Mouse (Mus musculus) forebrain, embryonic 11.5 days (tissue): ENCODE measurements at regions not wholly inside any gene's neighbourhood (a gene's known extent, or its start where the extent isn't known, plus 50 kb on each side); places are given as distances from the start of the nearest gene placed in this dataset.

ENCODE experiments used
- ATAC-seq: fragments of 200-750 bp; cut with Nextera tagmentation; replicated peaks from 2 replicates; pipeline ENCODE4 v1.8.0; 2017; ENCODE audit warnings: moderate TSS enrichment; ENCODE audit not compliant: low FRiP score
- DNase-seq: peaks from one replicate; pipeline ENCODE4 v3.0.0-alpha.2; 2017; ENCODE audit warnings: low spot score
- H3K27ac ChIP-seq: fragments of 300-500 bp; sonication (generic); 2 replicates; pipeline ENCODE4 v1.5.1; 2014; ENCODE audit warnings: low read depth, low read length
- H3K27me3 ChIP-seq: fragments of 300-500 bp; sonication (generic); 2 replicates; pipeline ENCODE4 v1.6.1; 2014; ENCODE audit warnings: mild to moderate bottlenecking, low read length, mixed read lengths; ENCODE audit not compliant: control insufficient read depth, insufficient read depth
- H3K36me3 ChIP-seq: fragments of 300-500 bp; sonication (generic); 2 replicates; pipeline ENCODE4 v1.6.1; 2014; ENCODE audit warnings: mild to moderate bottlenecking, low read length, moderate library complexity, mixed read lengths; ENCODE audit not compliant: control insufficient read depth, insufficient read depth
- H3K4me1 ChIP-seq: fragments of 300-500 bp; sonication (generic); replicated peaks from 2 replicates; pipeline ENCODE4 v1.6.1; 2014; ENCODE audit warnings: low read length, mixed read lengths; ENCODE audit not compliant: control insufficient read depth, insufficient read depth
- H3K4me2 ChIP-seq: fragments of 300-500 bp; sonication (generic); 2 replicates; pipeline ENCODE4 v1.6.1; 2014; ENCODE audit warnings: low read depth, mild to moderate bottlenecking, low read length, moderate library complexity, mixed read lengths; ENCODE audit not compliant: severe bottlenecking
- H3K4me3 ChIP-seq: fragments of 300-500 bp; sonication (generic); 2 replicates; pipeline ENCODE4 v1.5.1; 2014; ENCODE audit warnings: low read depth, low read length
- H3K9ac ChIP-seq: fragments of 300-500 bp; sonication (generic); 2 replicates; pipeline ENCODE4 v1.6.1; 2014; ENCODE audit warnings: low read length
- H3K9me3 ChIP-seq: fragments of 300-500 bp; sonication (generic); 2 replicates; pipeline ENCODE4 v1.6.1; 2016; ENCODE audit warnings: low read length, mixed read lengths; ENCODE audit not compliant: control insufficient read depth
- WGBS: fragments of 180-500 bp; shearing (Covaris S2); extraction: QIAGEN DNeasy Blood & Tissue Kit; methylation state at CpG from one replicate; pipeline ENCODE4 v1.1.7; 2014; 5-methylcytosine and 5-hydroxymethylcytosine counted together

GRCm38 (mm10) chr3:121902246-121902645 lies 50.1 kb upstream of the Arhgap29 start:
- no peak overlapping the region for H3K27ac ChIP-seq
- WGBS = 90% methylated on average over 15 of the region's 15 CpGs

GRCm38 (mm10) chr3:121900429-121900844 lies 51.9 kb upstream of the Arhgap29 start:
- WGBS = 88% methylated on average over 8 of the region's 8 CpGs
- no peak overlapping the region for H3K9ac ChIP-seq
- no peak overlapping the region for H3K4me2 ChIP-seq
- H3K27ac ChIP-seq = no peak overlapping the region
- DNase-seq (no peak), ATAC-seq (no peak)
- H3K9me3 ChIP-seq = no peaks in the 10 kb centered on the region
- H3K36me3 ChIP-seq = no peaks in the 10 kb centered on the region
- no peaks in the 10 kb centered on the region for H3K4me1 ChIP-seq
- H3K27me3 ChIP-seq = no peaks in the 10 kb centered on the region
- H3K4me3 ChIP-seq = no peak overlapping the region

More at GRCm38 (mm10) chr3:121902246-121902645, 50.1 kb upstream of the Arhgap29 start:
- no peaks in the 10 kb centered on the region for H3K36me3 ChIP-seq
- H3K9ac ChIP-seq = no peak overlapping the region
- H3K4me1 ChIP-seq = no peaks in the 10 kb centered on the region
- no peaks in the 10 kb centered on the region for H3K27me3 ChIP-seq
- no peak overlapping the region for H3K4me3 ChIP-seq
- no peaks in the 10 kb centered on the region for H3K9me3 ChIP-seq
- DNase-seq (no peak), ATAC-seq (no peak)
- no peak overlapping the region for H3K4me2 ChIP-seq

DNA sequence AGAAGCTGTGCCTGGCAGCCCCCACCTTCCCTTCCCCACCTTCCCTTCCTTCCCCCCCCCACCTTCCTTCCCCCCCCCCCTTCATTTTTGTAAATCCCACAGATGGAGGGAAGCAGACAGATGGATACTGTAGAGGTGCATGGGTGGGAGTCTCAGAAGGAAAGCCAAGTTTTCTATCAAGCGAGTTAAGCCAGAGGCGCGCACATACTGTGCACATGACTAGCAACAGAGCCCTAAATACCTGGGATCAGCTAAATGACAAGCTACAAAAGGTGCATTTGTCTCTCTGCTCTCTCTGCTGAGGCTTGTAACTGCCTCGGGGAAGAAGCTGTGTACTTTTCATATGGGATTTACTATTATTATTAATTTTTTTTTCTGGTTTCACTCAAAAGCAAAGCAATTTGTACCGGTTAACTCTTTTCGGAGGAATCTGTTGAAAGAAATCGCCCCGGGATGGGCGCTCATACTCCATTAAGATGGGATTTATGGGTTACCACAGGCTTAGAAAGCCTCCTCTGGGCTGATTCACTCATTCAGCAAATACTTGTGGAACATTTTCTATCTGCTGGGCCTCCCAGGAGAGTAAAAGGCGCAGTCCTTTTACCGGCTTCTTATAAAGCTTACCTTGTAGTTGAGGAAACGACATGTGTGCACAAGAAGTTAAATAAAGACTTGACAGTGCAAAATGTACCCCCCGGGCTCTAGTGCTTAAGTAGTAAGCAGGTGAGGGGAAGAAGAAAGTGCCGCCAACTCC lies 54.3 kb upstream of the Arhgap29 start:
- Histone ChIP-seq H3K9me3 (no peaks in the 10 kb centered on the region), H3K27ac (no peak overlapping the region), H3K27me3 (no peaks in the 10 kb centered on the region), H3K4me3 (no peak overlapping the region), H3K36me3 (no peaks in the 10 kb centered on the region), H3K4me1 (no peaks in the 10 kb centered on the region), H3K9ac (no peak overlapping the region), H3K4me2 (no peak overlapping the region)
- ATAC-seq = no peak
- DNase-seq = no peak
- 87% methylated on average over 14 of the region's 14 CpGs for WGBS

DNA sequence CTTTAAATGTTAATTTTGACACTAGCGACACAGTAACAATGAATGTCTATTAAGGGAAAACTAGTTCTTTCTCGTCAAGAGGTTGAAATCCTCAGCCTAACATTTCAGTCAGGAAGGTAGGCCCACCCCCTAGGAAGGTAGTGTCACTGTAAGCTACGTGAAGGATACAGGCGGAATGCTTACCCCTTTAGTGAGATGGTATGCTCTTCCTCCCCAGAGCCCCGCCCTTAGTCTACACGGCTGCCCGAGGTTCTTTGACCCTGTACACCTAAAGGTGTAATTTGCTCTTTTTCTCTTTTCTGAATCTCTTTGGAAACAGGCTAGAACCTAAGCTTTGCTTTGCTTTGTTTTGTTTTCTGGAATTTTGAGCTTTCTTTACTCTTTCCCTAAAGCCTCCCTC lies 58.7 kb upstream of the Arhgap29 start:
- H3K9ac ChIP-seq = no peak overlapping the region
- no peak for ATAC-seq
- H3K27me3 ChIP-seq = no peaks in the 10 kb centered on the region
- no peak overlapping the region for H3K27ac ChIP-seq
- 78% methylated on average over 7 of the region's 7 CpGs for WGBS
- H3K9me3 ChIP-seq = no peaks in the 10 kb centered on the region
- no peaks in the 10 kb centered on the region for H3K4me1 ChIP-seq
- H3K36me3 ChIP-seq = no peaks in the 10 kb centered on the region
- DNase-seq = no peak
- H3K4me2 ChIP-seq = no peak overlapping the region
- no peak overlapping the region for H3K4me3 ChIP-seq

- DNase-seq (no peak), ATAC-seq (no peak)
- no peak overlapping the region for H3K9ac ChIP-seq
- no peak overlapping the region for H3K4me3 ChIP-seq
- H3K4me2 ChIP-seq = no peak overlapping the region
- no peak overlapping the region for H3K27ac ChIP-seq
- no peaks in the 10 kb centered on the region for H3K27me3 ChIP-seq
- no peaks in the 10 kb centered on the region for H3K9me3 ChIP-seq
- H3K36me3 ChIP-seq = no peaks in the 10 kb centered on the region
- WGBS = 89% methylated on average over 3 of the region's 3 CpGs
- no peaks in the 10 kb centered on the region for H3K4me1 ChIP-seq
Measured at GRCm38 (mm10) chr3:121892675-121893074, 59.7 kb upstream of the Arhgap29 start.

DNA sequence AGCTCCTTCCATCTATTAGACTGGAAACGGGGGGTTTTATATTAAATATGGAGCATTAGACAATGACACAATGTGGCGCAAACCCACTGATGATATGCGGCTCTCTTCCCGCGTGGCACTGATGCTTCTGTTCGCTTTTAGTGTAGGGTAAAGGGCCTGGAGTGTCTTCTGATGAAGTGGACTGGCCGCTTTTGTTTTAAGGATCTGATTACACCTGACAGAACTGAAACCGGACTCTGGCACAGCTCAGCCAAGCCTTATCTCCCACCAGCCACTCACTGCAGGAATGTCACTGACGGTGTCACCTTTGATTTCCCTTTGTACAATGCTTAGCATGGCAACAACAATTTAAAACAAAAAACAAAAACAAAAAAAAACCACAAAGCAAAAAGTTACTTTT lies 61.0 kb upstream of the Arhgap29 start:
- no peak overlapping the region for H3K4me2 ChIP-seq
- H3K36me3 ChIP-seq = no peaks in the 10 kb centered on the region
- no peak for ATAC-seq
- no peak overlapping the region for H3K9ac ChIP-seq
- peaks cover 5% of the 10 kb centered on the region; the same call in 1 of the 2 replicates for H3K27me3 ChIP-seq
- no peak for DNase-seq
- no peak overlapping the region for H3K4me3 ChIP-seq
- no peak overlapping the region for H3K27ac ChIP-seq
- H3K9me3 ChIP-seq = no peaks in the 10 kb centered on the region; the same call in 1 of the 2 replicates
- H3K4me1 ChIP-seq = no peaks in the 10 kb centered on the region
- 57% methylated on average over 9 of the region's 9 CpGs for WGBS

GRCm38 (mm10) chr3:121890563-121890962 lies 61.8 kb upstream of the Arhgap29 start:
- ATAC-seq (no peak), DNase-seq (no peak)
- no peaks in the 10 kb centered on the region; the same call in 1 of the 2 replicates for H3K9me3 ChIP-seq
- no peaks in the 10 kb centered on the region for H3K36me3 ChIP-seq
- peaks cover 11% of the 10 kb centered on the region; the same call in 1 of the 2 replicates for H3K27me3 ChIP-seq
- 38% methylated on average over 5 of the region's 5 CpGs for WGBS
- no peak overlapping the region for H3K27ac ChIP-seq
- no peaks in the 10 kb centered on the region for H3K4me1 ChIP-seq
- no peak overlapping the region for H3K9ac ChIP-seq
- H3K4me2 ChIP-seq = no peak overlapping the region
- no peak overlapping the region for H3K4me3 ChIP-seq

DNA sequence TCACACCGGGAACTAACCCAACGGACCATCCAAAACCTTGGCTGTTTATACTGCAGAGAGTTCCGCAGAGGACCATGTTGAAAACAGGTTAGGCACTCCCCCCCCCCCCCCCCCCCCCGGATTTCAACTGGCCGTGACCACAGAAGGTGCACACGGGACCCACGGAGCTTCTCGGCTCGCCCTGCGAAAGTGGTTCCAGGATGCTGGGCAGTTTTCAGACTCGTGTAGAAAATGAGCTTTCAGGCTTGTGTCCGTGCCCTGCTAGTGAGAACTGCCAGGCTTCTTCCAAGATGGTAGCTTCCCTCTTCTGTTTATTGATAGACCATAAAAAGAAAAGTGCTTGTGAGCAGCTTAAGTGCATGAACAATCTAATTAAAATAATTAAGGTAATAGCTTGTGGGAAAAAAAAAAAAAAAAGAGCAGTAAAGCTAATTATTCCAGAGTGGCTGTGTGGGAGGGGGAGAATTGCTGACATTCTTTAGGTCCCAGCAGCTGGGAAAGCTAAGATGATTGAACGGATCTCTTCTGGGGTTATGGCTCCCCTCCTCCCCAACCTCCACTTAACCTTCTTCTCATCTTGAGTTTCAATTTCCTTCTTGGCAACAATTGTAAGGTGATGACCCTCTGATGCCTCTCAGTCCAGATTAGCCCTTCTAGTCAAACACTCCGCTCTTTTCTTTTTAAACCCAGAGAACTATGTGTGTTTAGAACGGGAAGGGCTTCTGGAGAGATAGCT lies 65.3 kb upstream of the Arhgap29 start:
- no peak for ATAC-seq
- Histone ChIP-seq H3K9me3 (no peaks in the 10 kb centered on the region; the same call in 1 of the 2 replicates), H3K27ac (no peak overlapping the region), H3K4me2 (no peak overlapping the region), H3K9ac (no peak overlapping the region), H3K4me3 (no peak overlapping the region), H3K27me3 (peaks cover 12% of the 10 kb centered on the region; the same call in 1 of the 2 replicates), H3K4me1 (no peaks in the 10 kb centered on the region), H3K36me3 (no peaks in the 10 kb centered on the region)
- DNase-seq = no peak
- WGBS = 17% methylated on average over 15 of the region's 15 CpGs
